Mouse (Mus musculus): ENCODE measurements around the gene Tmem150a.

Tmem150a gene

GRCm38 (mm10) chr6:72373184-72373583, 17.9 kb downstream of the Tmem150a start:
- no peak for DNase-seq (ENCODE audit: low read depth, low spot score)

- no peak for DNase-seq (ENCODE audit: low read depth, low spot score)
Measured at GRCm38 (mm10) chr6:72374206-72374605, 19.0 kb downstream of the Tmem150a start.

GRCm38 (mm10) chr6:72374820-72375563, 19.7 kb downstream of the Tmem150a start:
- DNase-seq (ENCODE audit: low read depth, low spot score), result no peak

GRCm38 (mm10) chr6:72378510-72379234, 23.4 kb downstream of the Tmem150a start:
- DNase-seq (ENCODE audit: low read depth, low spot score), result no peak

- no peak for DNase-seq (ENCODE audit: low read depth, low spot score)
Measured at GRCm38 (mm10) chr6:72379377-72380130, 24.3 kb downstream of the Tmem150a start.

GRCm38 (mm10) chr6:72380131-72380770, 25.0 kb downstream of the Tmem150a start, which contains the start of gene Vamp5:
Vamp5 (minus strand) TSS chr6:72380468.
- no peak for DNase-seq (ENCODE audit: low read depth, low spot score)

GRCm38 (mm10) chr6:72382494-72382893, 27.2 kb downstream of the Tmem150a start:
- DNase-seq (ENCODE audit: low read depth, low spot score), result no peak

GRCm38 (mm10) chr6:72383142-72383820, 28.0 kb downstream of the Tmem150a start:
- DNase-seq (ENCODE audit: low read depth, low spot score), result no peak

- no peak for DNase-seq (ENCODE audit: low read depth, low spot score)
Measured at GRCm38 (mm10) chr6:72383952-72384351, 28.7 kb downstream of the Tmem150a start.

GRCm38 (mm10) chr6:72385258-72385657, 30.0 kb downstream of the Tmem150a start:
- DNase-seq (ENCODE audit: low read depth, low spot score), result no peak

- DNase-seq (ENCODE audit: low read depth, low spot score), result no peak
Measured at GRCm38 (mm10) chr6:72386561-72386960, 31.3 kb downstream of the Tmem150a start.

- no peak for DNase-seq (ENCODE audit: low read depth, low spot score)
Measured at GRCm38 (mm10) chr6:72387816-72388215, 32.6 kb downstream of the Tmem150a start.

- no peak for DNase-seq (ENCODE audit: low read depth, low spot score)
Measured at GRCm38 (mm10) chr6:72388266-72388665, 33.0 kb downstream of the Tmem150a start.

GRCm38 (mm10) chr6:72388791-72389329, 33.6 kb downstream of the Tmem150a start:
- no peak for DNase-seq (ENCODE audit: low read depth, low spot score)

- DNase-seq (ENCODE audit: low read depth, low spot score), result no peak
Measured at GRCm38 (mm10) chr6:72389471-72389940, 34.3 kb downstream of the Tmem150a start.

- no peak for DNase-seq (ENCODE audit: low read depth, low spot score)
Measured at GRCm38 (mm10) chr6:72389941-72390771, 34.9 kb downstream of the Tmem150a start, which contains the start of gene Vamp8. Vamp8 (minus strand) TSS chr6:72390703.

- no peak for DNase-seq (ENCODE audit: low read depth, low spot score)
Measured at GRCm38 (mm10) chr6:72390795-72391521, 35.7 kb downstream of the Tmem150a start.

GRCm38 (mm10) chr6:72392341-72392740, 37.1 kb downstream of the Tmem150a start:
- DNase-seq (ENCODE audit: low read depth, low spot score), result no peak

GRCm38 (mm10) chr6:72396837-72397251, 41.6 kb downstream of the Tmem150a start:
- DNase-seq (ENCODE audit: low read depth, low spot score), result no peak

All from retina, postnatal 7 days (tissue).